Mouse (Mus musculus) megakaryocyte, embryonic 14.5 days (primary cell): ENCODE measurements at regions not wholly inside any gene's neighbourhood (a gene's known extent, or its start where the extent isn't known, plus 50 kb on each side); places are given as distances from the start of the nearest gene placed in this dataset.

Experiments
- FLI1 ChIP-seq: IDR thresholded peaks from 2 replicates; pipeline ENCODE4 v1.6.1; 2012; ENCODE audit warnings: low read length, inconsistent platforms, mixed read lengths
- GATA1 ChIP-seq: IDR thresholded peaks from 3 replicates; pipeline ENCODE4 v1.6.1; 2012; ENCODE audit warnings: mixed read lengths, low read length, inconsistent platforms, borderline replicate concordance

DNA sequence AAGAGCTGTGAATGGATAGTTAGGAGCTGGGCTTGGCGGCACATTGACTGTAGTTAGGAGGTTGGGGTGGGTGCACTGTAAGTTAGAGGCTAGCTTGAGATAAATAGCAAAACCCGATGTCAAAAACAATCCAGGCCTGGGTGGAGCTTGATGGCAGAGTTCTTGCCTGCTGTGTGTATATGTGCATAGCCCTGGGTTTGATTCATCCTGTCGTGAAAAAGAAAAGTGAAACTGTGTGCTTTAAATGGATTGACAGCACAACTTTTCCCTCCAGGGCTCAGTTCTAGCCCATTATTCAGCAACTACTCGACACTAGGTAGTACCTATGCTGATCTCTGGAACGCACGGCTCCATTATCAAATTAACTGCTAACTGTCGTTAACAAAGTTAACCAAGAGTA lies 56.7 kb upstream of the 4930470P17Rik start:
- TF ChIP-seq GATA1 (no peak), FLI1 (no peak)
